Mouse (Mus musculus) thymus, adult 18-20 months (tissue): ENCODE results near the gene Vsig8.

Experiments used
- DNase-seq, 2 experiments: peaks; one replicate each; pipeline ENCODE4 v3.0.0; 2022; ENCODE audit warnings: mixed read lengths in 2 of 2

Gene Vsig8

GRCm38 (mm10) chr1:172530544-172531220, 25.1 kb upstream of the Vsig8 start:
- DNase-seq = no peak

GRCm38 (mm10) chr1:172532551-172532950, 23.2 kb upstream of the Vsig8 start:
- no peak for DNase-seq

GRCm38 (mm10) chr1:172535116-172535515, 20.6 kb upstream of the Vsig8 start:
- no peak for DNase-seq

- DNase-seq = no peak
Measured at GRCm38 (mm10) chr1:172539827-172540226, 15.9 kb upstream of the Vsig8 start.

- no peak for DNase-seq
Measured at GRCm38 (mm10) chr1:172540283-172540820, 15.4 kb upstream of the Vsig8 start.

GRCm38 (mm10) chr1:172546062-172546461, 9.7 kb upstream of the Vsig8 start:
- DNase-seq = no peak

GRCm38 (mm10) chr1:172548501-172548900, 7.2 kb upstream of the Vsig8 start:
- peak in 1 of 2 experiments; percentile 49 for DNase-seq

GRCm38 (mm10) chr1:172549314-172549713, 6.4 kb upstream of the Vsig8 start:
- no peak for DNase-seq

GRCm38 (mm10) chr1:172549717-172550116, 6.0 kb upstream of the Vsig8 start:
- no peak for DNase-seq

- peak in 1 of 2 experiments; percentile 38 for DNase-seq
Measured at GRCm38 (mm10) chr1:172550551-172550951, 5.2 kb upstream of the Vsig8 start.

GRCm38 (mm10) chr1:172551009-172551408, 4.7 kb upstream of the Vsig8 start:
- no peak for DNase-seq

- no peak for DNase-seq
Measured at GRCm38 (mm10) chr1:172552623-172553022, 3.1 kb upstream of the Vsig8 start.

GRCm38 (mm10) chr1:172562641-172563464, 7.1 kb downstream of the Vsig8 start:
- peak; percentile 37 to 48 for DNase-seq

- DNase-seq = no peak
Measured at GRCm38 (mm10) chr1:172563465-172563828, 7.7 kb downstream of the Vsig8 start.

GRCm38 (mm10) chr1:172566131-172566530, 10.4 kb downstream of the Vsig8 start:
- DNase-seq = no peak

GRCm38 (mm10) chr1:172567758-172568157, 12.0 kb downstream of the Vsig8 start:
- DNase-seq = no peak

GRCm38 (mm10) chr1:172580116-172580515, 24.4 kb downstream of the Vsig8 start:
- DNase-seq = no peak

- no peak for DNase-seq
Measured at GRCm38 (mm10) chr1:172582436-172582835, 26.7 kb downstream of the Vsig8 start.

- no peak for DNase-seq
Measured at GRCm38 (mm10) chr1:172584271-172584670, 28.5 kb downstream of the Vsig8 start.

- DNase-seq = no peak
Measured at GRCm38 (mm10) chr1:172585026-172585425, 29.3 kb downstream of the Vsig8 start.

- DNase-seq = no peak
Measured at GRCm38 (mm10) chr1:172585612-172586567, 30.2 kb downstream of the Vsig8 start.

- DNase-seq = no peak
Measured at GRCm38 (mm10) chr1:172590385-172590784, 34.6 kb downstream of the Vsig8 start, which contains the start of gene Slamf8. TSS of gene Slamf8 (minus strand) at chr1:172590568.

GRCm38 (mm10) chr1:172593321-172593720, 37.6 kb downstream of the Vsig8 start:
- no peak for DNase-seq
